Mouse (Mus musculus): ENCODE results near the gene Cenpm. TPM values are rescaled to one million over a fixed set of nuclear protein-coding genes. Genes with fewer than 3 reads are reported as not detected.

The Cenpm gene
- polyA plus RNA-seq, 1 experiment from 2014 or later: 92.5 TPM

GRCm38 (mm10) chr15:82224602-82225215, 19.8 kb downstream of the Cenpm start:
- H3K4me2 ChIP-seq (ENCODE audit: low read depth, low read length): no peak overlapping the region
- ATAC-seq (replicated peaks; ENCODE audit: insufficient number of reproducible peaks, low FRiP score, low TSS enrichment, low read depth) (no peak), DNase-seq (ENCODE audit: low spot score) (no peak)
- no peak overlapping the region for H3K4me3 ChIP-seq (ENCODE audit: low read depth, low read length)
- no peak overlapping the region for H3K9ac ChIP-seq (replicated peaks; ENCODE audit: low read length)
- H3K27me3 ChIP-seq (ENCODE audit: control insufficient read depth, insufficient read depth, low read length): peaks cover 20% of the 10 kb centered on the region
- H3K27ac ChIP-seq (replicated peaks; ENCODE audit: low read depth, low read length): no peak overlapping the region
- no peaks in the 10 kb centered on the region for H3K36me3 ChIP-seq (replicated peaks; ENCODE audit: control insufficient read depth, insufficient read depth, low read depth, low read length)
- H3K4me1 ChIP-seq (ENCODE audit: control insufficient read depth, insufficient read depth, low read length): 0 out of 2 replicates have a peak, but pooled peaks cover 2% of the 10 kb centered on the region
- no peaks in the 10 kb centered on the region for H3K9me3 ChIP-seq (replicated peaks; ENCODE audit: control insufficient read depth, low read length)
- 34% methylated on average over 7 of the region's 7 CpGs for WGBS

- peaks cover 20% of the 10 kb centered on the region for H3K27me3 ChIP-seq (ENCODE audit: control insufficient read depth, insufficient read depth, low read length)
- peak within 1 kb of the TSS; percentile 29 for H3K4me3 ChIP-seq (ENCODE audit: low read depth, low read length)
Measured at GRCm38 (mm10) chr15:82223657-82224601, 20.6 kb downstream of the Cenpm start, which contains the start of gene Tnfrsf13c. Gene Tnfrsf13c, minus strand, starts transcription at chr15:82224369.

GRCm38 (mm10) chr15:82223251-82223650, 21.3 kb downstream of the Cenpm start:
- no peak overlapping the region for H3K4me3 ChIP-seq (ENCODE audit: low read depth, low read length)
- no peak for ATAC-seq (replicated peaks; ENCODE audit: insufficient number of reproducible peaks, low FRiP score, low TSS enrichment, low read depth)
- WGBS: 40% methylated on average over 7 of the region's 7 CpGs

More at GRCm38 (mm10) chr15:82223657-82224601, 20.6 kb downstream of the Cenpm start, which contains the start of gene Tnfrsf13c:
- ATAC-seq (replicated peaks; ENCODE audit: insufficient number of reproducible peaks, low FRiP score, low TSS enrichment, low read depth) (peak; percentile 60; the same call in 1 of the 2 replicates), DNase-seq (ENCODE audit: low spot score) (no peak)
- H3K9me3 ChIP-seq (replicated peaks; ENCODE audit: control insufficient read depth, low read length): no peaks in the 10 kb centered on the region
- no peaks in the 10 kb centered on the region for H3K36me3 ChIP-seq (replicated peaks; ENCODE audit: control insufficient read depth, insufficient read depth, low read depth, low read length)
- 2% methylated on average over 39 of the region's 44 CpGs for WGBS
- peak within 1 kb of the TSS; percentile 63 for H3K4me2 ChIP-seq (ENCODE audit: low read depth, low read length)
- H3K9ac ChIP-seq (replicated peaks; ENCODE audit: low read length): peak within 1 kb of the TSS; percentile 34
- 0 out of 2 replicates have a peak, but pooled peaks cover 2% of the 10 kb centered on the region for H3K4me1 ChIP-seq (ENCODE audit: control insufficient read depth, insufficient read depth, low read length)
- no peak within 1 kb of the TSS for H3K27ac ChIP-seq (replicated peaks; ENCODE audit: low read depth, low read length)

DNA sequence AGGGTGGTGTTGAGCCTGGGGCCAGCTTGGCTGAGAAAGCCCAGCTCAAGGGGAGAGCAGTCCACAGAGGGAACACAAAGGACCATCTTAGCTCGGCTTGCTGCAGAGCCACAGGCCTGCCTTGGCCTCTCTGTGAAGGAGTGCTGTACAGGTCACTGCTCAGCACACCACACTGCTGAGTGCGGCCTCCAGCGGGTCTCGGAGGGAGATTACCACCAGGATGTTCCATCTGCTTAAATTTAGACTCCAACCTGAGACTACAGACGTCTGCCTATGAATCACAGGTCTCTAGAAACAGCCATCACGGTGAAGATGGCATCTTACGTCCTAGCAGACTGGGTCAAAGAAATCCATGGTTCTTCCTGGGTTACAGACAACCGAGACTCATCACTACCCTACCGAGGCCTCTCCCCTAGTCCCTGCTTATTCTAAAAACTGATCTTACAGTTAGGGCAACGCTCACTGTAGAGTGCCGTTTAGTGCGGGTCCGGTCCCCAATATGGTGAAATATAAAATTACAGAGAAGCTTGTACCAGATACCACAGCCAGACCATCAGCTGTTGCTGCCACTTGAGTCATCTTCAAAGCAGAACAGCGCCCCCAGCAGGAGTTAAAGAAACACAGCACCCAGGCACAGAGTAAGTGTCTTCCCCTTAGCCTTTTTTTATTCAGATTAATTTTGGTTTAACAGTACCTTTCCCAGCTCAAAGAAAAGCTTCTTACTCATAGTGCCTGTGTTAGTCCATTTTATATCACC, 23.3 kb downstream of the Cenpm start:
- Histone ChIP-seq H3K9ac (replicated peaks; ENCODE audit: low read length) (no peak overlapping the region), H3K27ac (replicated peaks; ENCODE audit: low read depth, low read length) (no peak overlapping the region), H3K27me3 (ENCODE audit: control insufficient read depth, insufficient read depth, low read length) (peaks cover 28% of the 10 kb centered on the region), H3K9me3 (replicated peaks; ENCODE audit: control insufficient read depth, low read length) (no peaks in the 10 kb centered on the region), H3K4me1 (ENCODE audit: control insufficient read depth, insufficient read depth, low read length) (0 out of 2 replicates have a peak, but pooled peaks cover 2% of the 10 kb centered on the region), H3K4me3 (ENCODE audit: low read depth, low read length) (no peak overlapping the region), H3K4me2 (ENCODE audit: low read depth, low read length) (no peak overlapping the region), H3K36me3 (replicated peaks; ENCODE audit: control insufficient read depth, insufficient read depth, low read depth, low read length) (no peaks in the 10 kb centered on the region)
- DNase-seq (ENCODE audit: low spot score): no peak
- ATAC-seq (replicated peaks; ENCODE audit: insufficient number of reproducible peaks, low FRiP score, low TSS enrichment, low read depth): no peak
- 48% methylated on average over 14 of the region's 14 CpGs for WGBS

More at GRCm38 (mm10) chr15:82223251-82223650, 21.3 kb downstream of the Cenpm start:
- Histone ChIP-seq H3K9ac (replicated peaks; ENCODE audit: low read length) (no peak overlapping the region), H3K36me3 (replicated peaks; ENCODE audit: control insufficient read depth, insufficient read depth, low read depth, low read length) (no peaks in the 10 kb centered on the region), H3K4me1 (ENCODE audit: control insufficient read depth, insufficient read depth, low read length) (0 out of 2 replicates have a peak, but pooled peaks cover 2% of the 10 kb centered on the region), H3K9me3 (replicated peaks; ENCODE audit: control insufficient read depth, low read length) (no peaks in the 10 kb centered on the region), H3K4me2 (ENCODE audit: low read depth, low read length) (no peak overlapping the region), H3K27me3 (ENCODE audit: control insufficient read depth, insufficient read depth, low read length) (peaks cover 20% of the 10 kb centered on the region), H3K27ac (replicated peaks; ENCODE audit: low read depth, low read length) (no peak overlapping the region)
- DNase-seq (ENCODE audit: low spot score): no peak

GRCm38 (mm10) chr15:82220003-82220675, 24.4 kb downstream of the Cenpm start:
- Histone ChIP-seq H3K9me3 (replicated peaks; ENCODE audit: control insufficient read depth, low read length) (no peaks in the 10 kb centered on the region), H3K4me3 (ENCODE audit: low read depth, low read length) (no peak overlapping the region), H3K27ac (replicated peaks; ENCODE audit: low read depth, low read length) (no peak overlapping the region), H3K9ac (replicated peaks; ENCODE audit: low read length) (no peak overlapping the region), H3K4me1 (ENCODE audit: control insufficient read depth, insufficient read depth, low read length) (peaks cover 2% of the 10 kb centered on the region; the same call in 1 of the 2 replicates), H3K4me2 (ENCODE audit: low read depth, low read length) (no peak overlapping the region), H3K27me3 (ENCODE audit: control insufficient read depth, insufficient read depth, low read length) (peaks cover 32% of the 10 kb centered on the region), H3K36me3 (replicated peaks; ENCODE audit: control insufficient read depth, insufficient read depth, low read depth, low read length) (no peaks in the 10 kb centered on the region)
- 63% methylated on average over 11 of the region's 12 CpGs for WGBS
- DNase-seq (ENCODE audit: low spot score) (no peak), ATAC-seq (replicated peaks; ENCODE audit: insufficient number of reproducible peaks, low FRiP score, low TSS enrichment, low read depth) (no peak)

DNA sequence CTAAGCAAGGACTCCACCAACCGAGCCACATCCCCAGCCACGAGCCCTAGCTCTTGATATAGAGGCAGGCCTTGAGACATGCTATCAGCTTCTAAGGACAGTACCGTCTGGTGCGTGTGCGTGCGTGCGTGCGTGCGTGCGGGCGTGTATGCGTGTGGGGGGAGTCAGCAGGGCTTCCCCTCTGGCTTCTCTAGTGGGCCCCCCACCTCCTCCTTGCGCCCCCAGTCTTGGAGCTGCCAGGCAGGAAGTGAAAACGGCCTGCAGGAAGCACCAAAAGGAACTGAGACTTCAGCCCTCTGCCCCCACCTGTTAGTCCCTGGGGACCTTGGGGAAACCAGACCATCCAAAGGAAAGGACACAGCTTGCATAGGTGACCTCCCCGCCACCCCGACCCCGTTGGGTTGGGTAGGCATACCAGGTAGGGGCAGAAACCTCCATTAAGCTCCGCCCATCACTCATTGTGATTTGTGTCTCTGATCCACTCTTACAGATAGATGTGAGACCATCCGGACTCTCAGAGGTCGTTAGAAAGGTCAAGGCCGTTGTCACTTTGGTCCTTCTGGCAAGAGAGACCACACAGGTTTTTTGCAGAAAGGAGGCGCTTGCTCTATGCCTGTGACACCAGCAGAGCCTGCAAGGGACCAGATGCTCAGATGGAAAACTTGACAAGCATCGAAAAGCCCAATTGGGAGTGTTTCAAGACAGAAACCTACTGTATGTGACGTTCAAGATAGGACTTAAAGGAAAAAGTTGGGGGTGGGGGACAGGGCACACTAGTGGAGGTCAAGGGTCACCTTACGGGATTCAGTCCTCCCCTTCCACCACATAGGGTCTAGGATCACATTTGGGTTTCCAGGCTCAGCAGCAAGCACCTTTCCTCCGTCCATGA, 25.5 kb downstream of the Cenpm start:
- H3K4me2 ChIP-seq (ENCODE audit: low read depth, low read length): no peak overlapping the region
- no peak overlapping the region for H3K4me3 ChIP-seq (ENCODE audit: low read depth, low read length)
- peaks cover 2% of the 10 kb centered on the region; the same call in 1 of the 2 replicates for H3K4me1 ChIP-seq (ENCODE audit: control insufficient read depth, insufficient read depth, low read length)
- H3K9ac ChIP-seq (replicated peaks; ENCODE audit: low read length): no peak overlapping the region
- 75% methylated on average over 26 of the region's 26 CpGs for WGBS
- no peaks in the 10 kb centered on the region for H3K36me3 ChIP-seq (replicated peaks; ENCODE audit: control insufficient read depth, insufficient read depth, low read depth, low read length)
- no peak overlapping the region for H3K27ac ChIP-seq (replicated peaks; ENCODE audit: low read depth, low read length)
- H3K27me3 ChIP-seq (ENCODE audit: control insufficient read depth, insufficient read depth, low read length): peaks cover 28% of the 10 kb centered on the region
- no peak for ATAC-seq (replicated peaks; ENCODE audit: insufficient number of reproducible peaks, low FRiP score, low TSS enrichment, low read depth)
- H3K9me3 ChIP-seq (replicated peaks; ENCODE audit: control insufficient read depth, low read length): no peaks in the 10 kb centered on the region
- no peak for DNase-seq (ENCODE audit: low spot score)
